Comparison of ENCODE assay signal across 30 mouse cellular contexts in genomic region chr4:57697918-57698611, GRCm38 (mm10). TPM values are rescaled to one million over a fixed set of nuclear protein-coding genes. Genes with fewer than 3 reads are reported as not detected.
DNase-seq lines count a peak whose midpoint lies in the region; ATAC-seq lines count a peak whose summit lies in the region.
"Had no signal": no experiment of that assay in that cellular context is flagged by ENCODE, and none has a peak within 500 bp of the region (broad histone marks: within the 10 kb centered on the region; RNA-seq: fewer than 3 reads in every experiment).

No protein-coding gene starts in this region.

- WGBS in embryonic facial prominence, embryonic 10.5 days = 49% methylated on average over 12 of the region's 12 CpGs

- no peaks in the 10 kb centered on the region for H3K27me3 ChIP-seq in embryonic facial prominence, embryonic 10.5 days (replicated peaks; ENCODE audit: low read depth, poor library complexity, severe bottlenecking)
- H3K27me3 ChIP-seq: heart, embryonic 12.5 days; hindbrain, embryonic 13.5 days; neural tube, embryonic 12.5 days; stomach, embryonic 15.5 days had no signal

- no peak for DNase-seq in frontal cortex, postnatal 36 days (ENCODE audit: low spot score in 2 of 2)
- DNase-seq in layer of hippocampus, adult 9-11 months = peak; percentile 28
- DNase-seq in layer of hippocampus, adult 8-10 months (ENCODE audit: low spot score in 2 of 2) = no peak
- peak; percentile 39 for DNase-seq in embryonic facial prominence, embryonic 10.5 days (ENCODE audit: low spot score)
- DNase-seq in retina, embryonic 14.5 days (ENCODE audit: low spot score) = peak; percentile 24
- DNase-seq in lung, postnatal 14 days = no peak
- DNase-seq in urinary bladder, postnatal 10 days (ENCODE audit: low spot score) = no peak
- DNase-seq: adrenal gland, postnatal 14 days; cerebellum, adult 11-12 months; cerebellum, postnatal 10 days; gastrocnemius, postnatal 25 days; heart, adult 18-20 months; heart, postnatal 4 days; kidney, adult 11 months; kidney, postnatal 14 days; liver; lung, adult 2 months; lung, postnatal 10 days; right cerebral cortex, postnatal 25 days; thymus, postnatal 14 days had no signal

- ATAC-seq in frontal cortex, adult (ENCODE audit: low TSS enrichment) = peak; percentile 31; the same call in 1 of the 2 replicates
- ATAC-seq: inflammation-experienced regulatory T-cells, adult 6 months; midbrain, embryonic 16.5 days had no signal

- peaks cover 9% of the 10 kb centered on the region for H3K4me1 ChIP-seq in embryonic facial prominence, embryonic 10.5 days
- H3K4me1 ChIP-seq: hindbrain, embryonic 13.5 days; neural tube, embryonic 12.5 days; stomach, embryonic 15.5 days had no signal

- H3K36me3 ChIP-seq in embryonic facial prominence, embryonic 10.5 days (replicated peaks) = no peaks in the 10 kb centered on the region
- H3K36me3 ChIP-seq: hindbrain, embryonic 13.5 days; midbrain, embryonic 10.5 days; neural tube, embryonic 12.5 days; stomach, embryonic 15.5 days had no signal

- H3K4me3 ChIP-seq in embryonic facial prominence, embryonic 10.5 days = no peak overlapping the region
- H3K4me3 ChIP-seq: heart, embryonic 12.5 days; hindbrain, embryonic 13.5 days; midbrain, embryonic 10.5 days; myocyte; neural tube, embryonic 12.5 days; stomach, embryonic 15.5 days had no signal

- H3K9me3 ChIP-seq in embryonic facial prominence, embryonic 10.5 days = no peaks in the 10 kb centered on the region
- H3K9me3 ChIP-seq: heart, embryonic 12.5 days; hindbrain, embryonic 13.5 days; midbrain, embryonic 10.5 days; neural tube, embryonic 12.5 days; stomach, embryonic 15.5 days had no signal

- peak overlapping the region; percentile 15; the same call in 1 of the 2 replicates for H3K27ac ChIP-seq in embryonic facial prominence, embryonic 10.5 days (replicated peaks)
- H3K27ac ChIP-seq: hindbrain, embryonic 13.5 days; liver, embryonic 14.5 days; midbrain, embryonic 10.5 days; neural tube, embryonic 12.5 days; stomach, embryonic 15.5 days had no signal

RNA-seq across cellular contexts. Expression of gene Akap2, which starts 19.4 kb away (rescaled TPM):
- total RNA-seq in layer of hippocampus, adult 8-10 months (2022) = 10 to 100 TPM; 43.3 to 49.6 (median 48.5) TPM
- 21.3 and 24.7 TPM in 2 replicates for polyA plus RNA-seq in embryonic facial prominence, embryonic 10.5 days (2016; fragmentation: Nextera tagmentation; extraction: Ambion mirVana)

Comparison
In these comparisons a context has a peak if more than half of its experiments do, and no peak if none do; other contexts are left out.
1. DNase-seq: peak in layer of hippocampus, adult 9-11 months (single experiment), embryonic facial prominence, embryonic 10.5 days (single experiment) and retina, embryonic 14.5 days (single experiment); none in frontal cortex, postnatal 36 days (0 of 2), layer of hippocampus, adult 8-10 months (0 of 2), lung, postnatal 14 days (single experiment) and urinary bladder, postnatal 10 days (single experiment).